Mouse (Mus musculus): ENCODE measurements around the gene Adm. TPM values are rescaled to one million over a fixed set of nuclear protein-coding genes. Genes with fewer than 3 reads are reported as not detected.

Adm gene
- polyA plus RNA-seq, 1 experiment from 2014 or later = 4.6 TPM

DNA sequence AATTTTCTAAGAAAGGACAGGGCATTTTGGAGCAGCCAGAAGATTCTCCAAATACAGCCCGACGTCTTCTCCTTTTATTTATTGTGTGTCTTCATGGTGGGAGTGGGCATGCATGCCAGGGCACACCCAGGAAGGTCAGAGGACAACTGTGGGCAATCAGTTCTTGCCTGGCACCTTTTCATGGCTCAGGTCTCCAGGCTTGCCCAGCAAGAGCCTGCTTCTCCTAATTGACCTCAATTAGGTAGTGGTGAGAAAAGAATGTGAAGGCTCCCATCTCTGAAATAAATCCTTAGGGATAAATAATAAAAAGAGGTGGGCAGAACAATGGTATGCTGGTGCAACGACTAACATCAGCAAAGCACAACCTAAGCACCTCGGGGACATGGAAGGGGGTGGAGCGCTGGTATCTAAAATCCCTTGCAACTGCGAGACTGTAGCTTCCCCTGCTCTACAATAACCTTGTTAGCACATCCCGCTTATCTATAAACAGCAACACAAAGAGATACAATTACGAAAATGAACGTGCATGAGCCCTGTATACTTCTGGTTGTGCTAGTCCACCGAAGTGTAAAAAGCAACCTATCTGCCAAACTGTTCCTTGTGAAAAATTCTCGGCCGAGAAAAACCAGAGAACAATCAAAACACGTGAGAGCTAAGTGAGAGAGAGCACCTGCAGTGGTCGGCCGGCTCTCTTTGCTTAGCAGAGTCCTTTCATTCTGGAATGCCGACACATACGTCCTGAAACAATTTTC, 13.9 kb upstream of the Adm start:
- Histone ChIP-seq H3K9me3 (ENCODE audit: control insufficient read depth, low read length) (no peaks in the 10 kb centered on the region), H3K9ac (ENCODE audit: low read length) (peak overlapping the region; percentile 94), H3K36me3 (ENCODE audit: control insufficient read depth, insufficient read depth, low read length) (no peaks in the 10 kb centered on the region), H3K4me3 (ENCODE audit: low read depth, low read length) (peak overlapping the region; percentile 96), H3K27ac (ENCODE audit: low read depth, low read length) (peak overlapping the region; percentile 92), H3K4me1 (ENCODE audit: control insufficient read depth, insufficient read depth, low read length) (peaks cover 4% of the 10 kb centered on the region; the same call in 1 of the 2 replicates), H3K4me2 (peak overlapping the region; percentile 58), H3K27me3 (ENCODE audit: control insufficient read depth, insufficient read depth, low read length) (peaks cover 2% of the 10 kb centered on the region; the same call in 1 of the 2 replicates)
- peak; percentile 97 for DNase-seq (ENCODE audit: low spot score, missing footprints)
- ATAC-seq (ENCODE audit: low FRiP score) = peak; percentile 4; the same call in 1 of the 2 replicates
- 3% methylated on average over 17 of the region's 17 CpGs for WGBS

DNA sequence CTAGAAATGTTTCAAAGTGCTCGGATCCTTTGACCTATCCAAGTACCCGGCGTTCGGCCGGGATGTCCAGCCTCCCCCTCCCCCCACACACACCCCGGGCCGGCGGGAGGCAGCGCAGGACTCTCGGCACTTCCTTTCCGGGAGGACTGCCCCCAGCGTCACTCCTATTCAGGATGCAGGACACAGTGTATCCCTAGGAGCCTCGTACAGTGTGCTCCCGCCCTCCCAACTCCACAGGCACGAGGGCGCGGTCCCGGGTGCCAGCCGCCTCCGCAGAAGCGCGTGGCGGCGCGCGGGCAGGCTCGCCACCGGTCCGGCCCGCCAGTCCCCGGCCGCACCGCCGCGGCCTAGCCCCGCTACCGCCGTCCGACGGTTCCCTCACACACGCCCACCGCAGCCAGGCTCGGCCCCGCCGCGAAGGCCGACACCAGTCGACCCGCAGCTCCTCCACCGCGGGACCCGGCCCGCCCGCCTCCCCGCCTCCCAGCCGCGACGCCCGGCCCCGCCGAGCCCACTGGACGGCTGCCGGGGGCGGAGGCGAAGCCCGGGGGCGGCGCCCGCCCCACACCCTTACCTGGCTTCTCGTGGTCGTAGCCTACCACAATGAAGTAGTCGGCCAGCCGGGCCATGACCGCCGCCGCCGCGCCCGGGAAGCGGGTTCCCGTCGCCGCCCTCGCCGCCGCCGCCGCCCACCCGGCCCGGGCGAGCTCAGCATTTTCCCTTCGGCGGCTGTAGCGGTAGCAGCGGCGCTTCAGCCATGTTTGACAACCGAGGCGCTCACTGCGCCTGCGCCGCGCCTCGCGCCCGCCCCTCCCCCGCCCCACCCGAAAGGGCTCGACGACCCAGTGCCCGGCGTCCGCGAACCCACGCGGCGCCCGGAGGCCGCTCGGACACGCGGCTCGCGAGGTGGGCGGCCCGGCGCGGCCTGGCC, 13.1 kb upstream of the Adm start, which contains the start of gene Sbf2:
Sbf2 (minus strand) TSS at position 790 of the 931 bp plus-strand sequence.
- H3K4me2 ChIP-seq = peak within 1 kb of the TSS; percentile 58
- no peaks in the 10 kb centered on the region for H3K36me3 ChIP-seq (ENCODE audit: control insufficient read depth, insufficient read depth, low read length)
- peaks cover 2% of the 10 kb centered on the region; the same call in 1 of the 2 replicates for H3K27me3 ChIP-seq (ENCODE audit: control insufficient read depth, insufficient read depth, low read length)
- peak within 1 kb of the TSS; percentile 92 for H3K27ac ChIP-seq (ENCODE audit: low read depth, low read length)
- H3K4me3 ChIP-seq (ENCODE audit: low read depth, low read length) = peak within 1 kb of the TSS; percentile 96
- WGBS = under 1% methylated on average over 115 of the region's 127 CpGs
- peak; percentile 93 for ATAC-seq (ENCODE audit: low FRiP score)
- H3K9me3 ChIP-seq (ENCODE audit: control insufficient read depth, low read length) = no peaks in the 10 kb centered on the region
- H3K9ac ChIP-seq (ENCODE audit: low read length) = peak within 1 kb of the TSS; percentile 94
- DNase-seq (ENCODE audit: low spot score, missing footprints) = peak; percentile 99
- H3K4me1 ChIP-seq (ENCODE audit: control insufficient read depth, insufficient read depth, low read length) = peaks cover 4% of the 10 kb centered on the region; the same call in 1 of the 2 replicates

DNA sequence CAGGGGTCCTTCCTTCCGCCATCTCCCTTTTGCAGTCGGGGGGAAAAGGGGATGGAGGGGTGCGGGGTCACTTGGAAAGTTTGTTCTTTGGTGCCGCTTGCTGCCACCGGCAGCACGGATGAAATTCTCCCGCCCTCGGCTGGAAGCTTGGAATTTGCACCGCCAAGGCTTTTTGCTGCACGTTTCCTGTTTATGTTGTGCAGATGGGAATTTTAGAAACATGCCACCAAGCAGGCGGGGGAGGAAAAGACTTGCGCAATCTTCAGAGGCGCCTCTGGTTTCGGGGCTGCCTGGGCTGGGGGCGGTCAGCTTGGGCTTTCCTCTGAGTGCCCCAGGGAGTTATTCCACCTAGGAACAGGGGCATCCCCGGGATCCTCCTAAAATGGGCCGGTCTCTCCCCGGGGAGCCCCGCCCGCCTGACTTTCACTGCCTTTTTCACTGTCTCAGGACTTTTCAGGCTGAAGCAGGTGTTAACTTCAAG, 12.3 kb upstream of the Adm start:
- Histone ChIP-seq H3K36me3 (ENCODE audit: control insufficient read depth, insufficient read depth, low read length) (no peaks in the 10 kb centered on the region), H3K4me1 (ENCODE audit: control insufficient read depth, insufficient read depth, low read length) (peaks cover 4% of the 10 kb centered on the region; the same call in 1 of the 2 replicates), H3K27me3 (ENCODE audit: control insufficient read depth, insufficient read depth, low read length) (peaks cover 2% of the 10 kb centered on the region; the same call in 1 of the 2 replicates), H3K27ac (ENCODE audit: low read depth, low read length) (peak overlapping the region; percentile 92), H3K4me3 (ENCODE audit: low read depth, low read length) (peak overlapping the region; percentile 96), H3K9ac (ENCODE audit: low read length) (peak overlapping the region; percentile 94), H3K4me2 (peak overlapping the region; percentile 58), H3K9me3 (ENCODE audit: control insufficient read depth, low read length) (no peaks in the 10 kb centered on the region)
- ATAC-seq (ENCODE audit: low FRiP score) (peak; percentile 18; the same call in 1 of the 2 replicates), DNase-seq (ENCODE audit: low spot score, missing footprints) (peak; percentile 96)
- 2% methylated on average over 20 of the region's 20 CpGs for WGBS

DNA sequence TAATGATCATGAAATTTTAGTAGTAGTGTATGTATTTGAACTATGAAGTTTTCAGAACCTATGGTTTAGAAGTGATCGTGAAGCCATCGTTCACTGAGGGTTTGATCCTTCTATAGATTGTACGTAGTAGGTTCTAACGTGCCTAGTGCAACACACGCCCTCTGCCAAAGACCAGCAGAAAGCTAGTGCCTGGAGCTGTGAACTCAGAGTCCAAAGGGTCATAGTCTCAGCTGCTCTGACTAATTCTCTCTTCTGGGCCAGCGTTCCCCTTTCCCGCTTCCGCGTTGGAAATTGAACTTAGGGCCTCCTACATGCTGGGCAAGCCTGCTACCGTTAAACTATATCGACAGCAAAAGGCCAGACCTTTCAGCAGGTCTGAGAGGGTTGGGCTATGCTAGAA, 11.7 kb upstream of the Adm start:
- Histone ChIP-seq H3K36me3 (ENCODE audit: control insufficient read depth, insufficient read depth, low read length) (no peaks in the 10 kb centered on the region), H3K9ac (ENCODE audit: low read length) (no peak overlapping the region; the same call in 1 of the 2 replicates), H3K4me2 (peak overlapping the region; percentile 58; the same call in 1 of the 2 replicates), H3K27ac (ENCODE audit: low read depth, low read length) (no peak overlapping the region), H3K27me3 (ENCODE audit: control insufficient read depth, insufficient read depth, low read length) (peaks cover 2% of the 10 kb centered on the region; the same call in 1 of the 2 replicates), H3K4me3 (ENCODE audit: low read depth, low read length) (no peak overlapping the region), H3K9me3 (ENCODE audit: control insufficient read depth, low read length) (no peaks in the 10 kb centered on the region), H3K4me1 (ENCODE audit: control insufficient read depth, insufficient read depth, low read length) (peaks cover 4% of the 10 kb centered on the region; the same call in 1 of the 2 replicates)
- DNase-seq (ENCODE audit: low spot score, missing footprints) = peak; percentile 88
- 6% methylated on average over 11 of the region's 11 CpGs for WGBS
- ATAC-seq (ENCODE audit: low FRiP score) = no peak

DNA sequence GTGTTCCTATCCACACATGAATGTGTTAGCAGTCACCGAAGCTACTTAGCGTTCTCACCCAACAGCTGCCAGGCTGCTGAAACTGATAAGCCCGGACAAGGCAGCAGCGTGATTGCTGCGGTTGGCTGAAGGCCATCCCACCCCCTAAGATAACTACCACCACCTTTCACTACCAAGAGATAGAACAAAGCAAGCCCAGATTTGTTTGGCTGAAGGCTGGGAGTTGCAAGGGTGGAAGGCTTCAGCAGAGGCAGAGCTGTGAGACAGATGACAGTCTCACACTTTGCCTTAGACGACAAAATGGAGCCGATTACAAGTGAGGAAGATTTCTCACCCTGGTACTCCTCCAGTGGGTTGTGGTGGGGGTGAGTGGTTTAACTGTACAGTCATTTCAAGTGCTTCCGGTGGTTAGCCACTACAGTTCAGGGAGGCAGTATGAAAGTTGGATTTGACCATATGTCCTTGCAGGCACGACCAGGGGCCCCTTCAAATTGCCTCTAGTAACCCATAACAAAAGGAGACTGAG, 8.3 kb upstream of the Adm start:
- Histone ChIP-seq H3K4me1 (ENCODE audit: control insufficient read depth, insufficient read depth, low read length) (no peaks in the 10 kb centered on the region), H3K4me2 (no peak overlapping the region), H3K4me3 (ENCODE audit: low read depth, low read length) (no peak overlapping the region), H3K27me3 (ENCODE audit: control insufficient read depth, insufficient read depth, low read length) (peaks cover 2% of the 10 kb centered on the region; the same call in 1 of the 2 replicates), H3K27ac (ENCODE audit: low read depth, low read length) (no peak overlapping the region), H3K9ac (ENCODE audit: low read length) (no peak overlapping the region), H3K36me3 (ENCODE audit: control insufficient read depth, insufficient read depth, low read length) (no peaks in the 10 kb centered on the region), H3K9me3 (ENCODE audit: control insufficient read depth, low read length) (no peaks in the 10 kb centered on the region)
- ATAC-seq (ENCODE audit: low FRiP score) (no peak), DNase-seq (ENCODE audit: low spot score, missing footprints) (no peak)
- 63% methylated on average over 9 of the region's 9 CpGs for WGBS

DNA sequence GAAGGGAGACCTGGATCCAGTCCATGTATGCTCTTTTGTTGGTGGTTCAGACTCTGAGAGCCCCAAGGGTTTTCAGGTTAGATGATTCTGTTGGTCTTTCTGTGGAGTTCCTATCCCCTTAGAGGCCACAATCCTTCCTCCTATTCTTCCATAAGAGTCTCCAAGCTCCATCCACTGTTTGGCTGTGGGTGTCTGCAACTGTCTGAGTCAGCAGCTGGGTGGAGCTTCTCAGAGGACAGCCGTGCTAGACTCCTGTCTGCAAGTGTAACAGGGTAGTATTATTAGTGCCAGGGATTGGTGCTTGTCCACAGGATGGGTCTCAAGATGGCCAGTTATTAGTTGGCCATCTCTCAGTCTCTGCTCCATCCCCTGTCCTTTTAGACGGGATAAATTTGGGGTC, 3.4 kb upstream of the Adm start:
- DNase-seq (ENCODE audit: low spot score, missing footprints) (no peak), ATAC-seq (ENCODE audit: low FRiP score) (no peak)
- no peaks in the 10 kb centered on the region for H3K9me3 ChIP-seq (ENCODE audit: control insufficient read depth, low read length)
- no peak overlapping the region for H3K4me2 ChIP-seq
- H3K27me3 ChIP-seq (ENCODE audit: control insufficient read depth, insufficient read depth, low read length) = peaks cover 46% of the 10 kb centered on the region
- WGBS = 62% methylated on average over 2 of the region's 2 CpGs
- H3K4me3 ChIP-seq (ENCODE audit: low read depth, low read length) = no peak overlapping the region
- H3K27ac ChIP-seq (ENCODE audit: low read depth, low read length) = no peak overlapping the region
- no peaks in the 10 kb centered on the region for H3K36me3 ChIP-seq (ENCODE audit: control insufficient read depth, insufficient read depth, low read length)
- peaks cover 30% of the 10 kb centered on the region for H3K4me1 ChIP-seq (ENCODE audit: control insufficient read depth, insufficient read depth, low read length)
- H3K9ac ChIP-seq (ENCODE audit: low read length) = no peak overlapping the region

DNA sequence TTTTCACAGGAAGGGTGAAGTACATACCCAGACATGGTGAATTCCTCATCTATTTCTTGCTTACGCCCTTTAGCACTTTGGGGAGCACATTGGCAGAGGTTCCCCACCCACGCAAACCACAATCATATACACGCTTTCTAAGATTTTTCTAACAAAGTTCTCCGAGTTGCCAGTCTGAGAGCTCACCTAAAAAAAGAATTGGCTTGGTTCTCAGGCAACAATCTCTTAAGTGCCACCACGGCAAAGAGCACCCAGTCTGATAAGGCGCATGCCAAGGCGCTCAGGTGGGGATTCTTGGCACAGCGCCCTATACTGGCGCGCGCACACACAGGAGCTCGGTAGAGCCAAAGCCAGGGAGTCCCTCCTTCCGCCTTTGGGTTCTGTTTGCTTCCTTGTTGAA, 2.5 kb upstream of the Adm start:
- peaks cover 54% of the 10 kb centered on the region for H3K27me3 ChIP-seq (ENCODE audit: control insufficient read depth, insufficient read depth, low read length)
- no peak for ATAC-seq (ENCODE audit: low FRiP score)
- peaks cover 35% of the 10 kb centered on the region for H3K4me1 ChIP-seq (ENCODE audit: control insufficient read depth, insufficient read depth, low read length)
- no peak for DNase-seq (ENCODE audit: low spot score, missing footprints)
- no peak overlapping the region for H3K9ac ChIP-seq (ENCODE audit: low read length)
- H3K27ac ChIP-seq (ENCODE audit: low read depth, low read length) = no peak overlapping the region
- no peak overlapping the region for H3K4me2 ChIP-seq
- H3K36me3 ChIP-seq (ENCODE audit: control insufficient read depth, insufficient read depth, low read length) = no peaks in the 10 kb centered on the region
- H3K4me3 ChIP-seq (ENCODE audit: low read depth, low read length) = no peak overlapping the region
- no peaks in the 10 kb centered on the region for H3K9me3 ChIP-seq (ENCODE audit: control insufficient read depth, low read length)
- WGBS = 82% methylated on average over 13 of the region's 13 CpGs

DNA sequence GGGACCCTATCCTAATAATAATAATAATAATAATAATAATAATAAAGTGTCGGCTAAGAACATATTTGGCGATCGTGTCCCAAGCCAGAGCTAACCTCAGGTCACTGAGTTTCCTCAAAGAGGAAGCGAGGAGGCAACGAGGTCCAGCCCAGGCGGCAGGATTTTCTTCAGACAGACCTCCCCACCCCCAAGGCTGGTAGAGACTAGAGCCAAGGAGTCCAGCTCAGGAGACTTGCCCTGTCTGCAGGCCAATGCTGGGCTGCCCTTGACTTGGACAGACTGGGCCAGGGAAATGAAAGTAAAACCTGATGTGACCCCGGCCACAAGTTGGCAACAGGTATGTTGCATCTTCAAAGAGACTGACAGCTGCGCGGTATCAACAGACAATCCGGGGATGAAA, 2.0 kb upstream of the Adm start:
- H3K27ac ChIP-seq (ENCODE audit: low read depth, low read length) = no peak overlapping the region
- peaks cover 56% of the 10 kb centered on the region for H3K27me3 ChIP-seq (ENCODE audit: control insufficient read depth, insufficient read depth, low read length)
- no peak overlapping the region for H3K4me3 ChIP-seq (ENCODE audit: low read depth, low read length)
- no peak overlapping the region for H3K4me2 ChIP-seq
- no peaks in the 10 kb centered on the region for H3K36me3 ChIP-seq (ENCODE audit: control insufficient read depth, insufficient read depth, low read length)
- peaks cover 36% of the 10 kb centered on the region for H3K4me1 ChIP-seq (ENCODE audit: control insufficient read depth, insufficient read depth, low read length)
- no peaks in the 10 kb centered on the region for H3K9me3 ChIP-seq (ENCODE audit: control insufficient read depth, low read length)
- WGBS = 63% methylated on average over 10 of the region's 10 CpGs
- ATAC-seq (ENCODE audit: low FRiP score) (no peak), DNase-seq (ENCODE audit: low spot score, missing footprints) (no peak)
- no peak overlapping the region for H3K9ac ChIP-seq (ENCODE audit: low read length)
